Mouse (Mus musculus) adrenal gland, adult 8-10 months (tissue): ENCODE results near the gene Cidec. TPM values are rescaled to one million over a fixed set of nuclear protein-coding genes. Genes with fewer than 3 reads are reported as not detected.
A peak's percentile ranks its signal among the peaks of the same experiment; 100 is the strongest.

Source experiments
- DNase-seq: peaks from one replicate; pipeline ENCODE4 v3.0.0; 2022
- total RNA-seq, 4 experiments: library from RNA; stranded (reverse); gene quantifications; 2 replicates each; pipeline ENCODE4 v1.2.4; 2022

The Cidec gene
- total RNA-seq, 4 experiments from 2014 or later: 185 to 405 (median 283) TPM

GRCm38 (mm10) chr6:113443091-113443490 lies 7.5 kb upstream of the Cidec start:
- DNase-seq: no peak

GRCm38 (mm10) chr6:113442442-113443090 lies 7.0 kb upstream of the Cidec start, which contains the start of gene Jagn1:
Gene Jagn1, plus strand, starts transcription at chr6:113442569.
- DNase-seq: peak; percentile 87

- no peak for DNase-seq
Observed at GRCm38 (mm10) chr6:113442087-113442441, 6.5 kb upstream of the Cidec start.

GRCm38 (mm10) chr6:113441147-113441680 lies 5.7 kb upstream of the Cidec start:
- DNase-seq: peak; percentile 55

GRCm38 (mm10) chr6:113440686-113441085 lies 5.1 kb upstream of the Cidec start:
- DNase-seq: no peak

- no peak for DNase-seq
Observed at GRCm38 (mm10) chr6:113438721-113439430, 3.3 kb upstream of the Cidec start.

- DNase-seq: no peak
Observed at GRCm38 (mm10) chr6:113437135-113437534, 1.6 kb upstream of the Cidec start.

- no peak for DNase-seq
Observed at GRCm38 (mm10) chr6:113434691-113435090, 869 bp downstream of the Cidec start.

GRCm38 (mm10) chr6:113433661-113434060 lies 1.9 kb downstream of the Cidec start:
- DNase-seq: no peak

GRCm38 (mm10) chr6:113431801-113432200 lies 3.8 kb downstream of the Cidec start:
- DNase-seq: no peak

GRCm38 (mm10) chr6:113430846-113431245 lies 4.7 kb downstream of the Cidec start:
- DNase-seq: no peak

- DNase-seq: no peak
Observed at GRCm38 (mm10) chr6:113429965-113430364, 5.6 kb downstream of the Cidec start.

GRCm38 (mm10) chr6:113428006-113428405 lies 7.6 kb downstream of the Cidec start:
- DNase-seq: no peak

GRCm38 (mm10) chr6:113427397-113427796 lies 8.2 kb downstream of the Cidec start:
- DNase-seq: no peak

- DNase-seq: no peak
Observed at GRCm38 (mm10) chr6:113426696-113427095, 8.9 kb downstream of the Cidec start.

- DNase-seq: no peak
Observed at GRCm38 (mm10) chr6:113424187-113424586, 11.4 kb downstream of the Cidec start.

GRCm38 (mm10) chr6:113423000-113423399 lies 12.6 kb downstream of the Cidec start:
- no peak for DNase-seq

- DNase-seq: peak; percentile 95
Observed at GRCm38 (mm10) chr6:113419199-113419587, 16.4 kb downstream of the Cidec start, which contains the start of gene Rpusd3. Gene Rpusd3, minus strand, starts transcription at chr6:113419340.

- no peak for DNase-seq
Observed at GRCm38 (mm10) chr6:113418441-113419198, 16.9 kb downstream of the Cidec start.

- no peak for DNase-seq
Observed at GRCm38 (mm10) chr6:113416416-113416815, 19.1 kb downstream of the Cidec start.

GRCm38 (mm10) chr6:113410001-113410400 lies 25.6 kb downstream of the Cidec start:
- DNase-seq: no peak

- no peak for DNase-seq
Observed at GRCm38 (mm10) chr6:113406683-113407082, 28.9 kb downstream of the Cidec start.

GRCm38 (mm10) chr6:113405483-113405882 lies 30.1 kb downstream of the Cidec start:
- DNase-seq: no peak
